Mouse (Mus musculus) liver, adult 2 months (tissue): Measurements from ENCODE around the gene Polr3c. TPM values are rescaled to one million over a fixed set of nuclear protein-coding genes. Genes with fewer than 3 reads are reported as not detected.

ENCODE experiments used
- DNase-seq: peaks from one replicate; pipeline ENCODE4 v3.0.0-alpha.2; 2011; ENCODE audit warnings: low read depth, low spot score; ENCODE audit errors: extremely low read depth
- H3K27ac ChIP-seq: fragments of 200-500 bp; replicated peaks from 2 replicates; pipeline ENCODE4 v1.5.1; 2012; ENCODE audit warnings: low read depth, mild to moderate bottlenecking, control low read depth, inconsistent platforms, low read length; ENCODE audit not compliant: insufficient read depth
- H3K27me3 ChIP-seq: fragments of 200-500 bp; 2 replicates; pipeline ENCODE4 v1.6.1; 2012; ENCODE audit warnings: mild to moderate bottlenecking, moderate library complexity, low read length, inconsistent platforms; ENCODE audit not compliant: control insufficient read depth, insufficient read depth
- H3K36me3 ChIP-seq: fragments of 200-500 bp; 2 replicates; pipeline ENCODE4 v1.6.1; 2012; ENCODE audit warnings: low read length, inconsistent platforms; ENCODE audit not compliant: control insufficient read depth, insufficient read depth
- H3K4me1 ChIP-seq: fragments of 200-500 bp; 2 replicates; pipeline ENCODE4 v1.6.1; 2011; ENCODE audit warnings: low read length; ENCODE audit not compliant: control insufficient read depth, insufficient read depth
- H3K4me3 ChIP-seq: fragments of 200-500 bp; 2 replicates; pipeline ENCODE4 v1.5.1; 2011; ENCODE audit warnings: low read depth, mild to moderate bottlenecking, control low read depth, low read length, moderate library complexity; ENCODE audit not compliant: insufficient read depth
- H3K79me2 ChIP-seq: fragments of 200-500 bp; 2 replicates; pipeline ENCODE4 v1.6.1; 2012; ENCODE audit warnings: inconsistent platforms, mild to moderate bottlenecking, low read length, moderate library complexity; ENCODE audit not compliant: control insufficient read depth, insufficient read depth
- H3K9ac ChIP-seq: fragments of 200-500 bp; 2 replicates; pipeline ENCODE4 v1.6.1; 2012; ENCODE audit warnings: low read depth, mild to moderate bottlenecking, control low read depth, inconsistent platforms, low read length
- CTCF ChIP-seq: fragments of 200-500 bp; IDR thresholded peaks from 2 replicates; pipeline ENCODE4 v1.5.1; 2011; ENCODE audit warnings: low read depth, low read length, control low read depth
- POLR2A ChIP-seq: fragments of 200-500 bp; IDR thresholded peaks from 2 replicates; pipeline ENCODE4 v1.6.1; 2011; ENCODE audit warnings: low read length, control low read depth; ENCODE audit not compliant: insufficient read depth; ENCODE audit errors: extremely low read depth
- WGBS: fragments of 180-500 bp; shearing (Covaris S2); methylation state at CpG from one replicate; pipeline ENCODE4 v1.1.7; 2018; 5-methylcytosine and 5-hydroxymethylcytosine counted together
- polyA plus RNA-seq: library from polyadenylated mRNA; depleted of rRNA; stranded (reverse); fragments of >200 nt; gene quantifications from 2 replicates; pipeline ENCODE4 v1.2.3, GENCODE M21; 2012
- total RNA-seq: library from RNA; depleted of rRNA; stranded (reverse); fragments of >200 nt; gene quantifications from 2 replicates; pipeline ENCODE4 v1.2.3, GENCODE M21; 2014

The Polr3c gene
- total and polyA plus RNA-seq, 2 experiments, result 6.5 to 19.1 TPM

DNA sequence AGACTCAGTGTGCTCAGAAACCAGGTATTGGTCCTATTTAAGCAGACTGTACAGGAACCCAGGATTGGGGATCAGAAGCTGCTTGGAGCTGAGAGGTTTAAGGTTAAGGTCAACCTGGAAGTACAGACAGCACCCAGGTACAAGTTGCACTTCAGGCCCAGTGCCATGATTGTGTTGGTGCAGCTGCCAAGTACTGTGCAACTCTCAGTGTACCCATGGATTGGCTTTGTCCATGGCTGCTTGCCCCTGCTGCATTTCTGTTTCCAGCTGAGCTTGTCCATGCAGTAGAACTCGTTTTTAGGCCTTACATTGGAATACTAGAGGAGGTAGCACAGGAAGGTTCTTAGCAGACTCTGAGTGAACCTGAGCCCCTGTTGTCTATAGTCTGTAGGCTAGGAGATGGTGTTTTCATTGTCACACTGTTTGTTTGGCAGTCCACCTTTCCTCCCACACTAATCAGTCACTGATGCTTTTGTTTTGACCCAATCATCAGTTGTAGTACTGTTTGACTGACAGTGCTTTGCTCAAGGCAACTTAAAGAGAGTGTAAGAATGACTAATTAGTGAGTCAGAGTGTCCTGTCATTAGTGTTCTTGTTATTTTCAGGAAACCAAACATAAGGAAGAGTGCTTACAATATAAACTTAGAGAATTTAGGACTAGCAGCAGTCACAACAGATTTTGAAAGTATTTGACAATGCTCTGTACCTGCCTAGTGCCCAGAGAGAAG is 9.7 kb upstream of the Polr3c start:
- Histone ChIP-seq H3K9ac (no peak overlapping the region), H3K4me1 (peaks cover 11% of the 10 kb centered on the region), H3K27me3 (no peaks in the 10 kb centered on the region), H3K27ac (peak overlapping the region; percentile 29), H3K79me2 (peaks cover 29% of the 10 kb centered on the region; the same call in 1 of the 2 replicates), H3K36me3 (no peaks in the 10 kb centered on the region), H3K4me3 (no peak overlapping the region)
- 3% methylated on average over 1 of the region's 1 CpGs for WGBS
- TF ChIP-seq POLR2A (no peak), CTCF (no peak)
- peak; percentile 93 for DNase-seq

DNA sequence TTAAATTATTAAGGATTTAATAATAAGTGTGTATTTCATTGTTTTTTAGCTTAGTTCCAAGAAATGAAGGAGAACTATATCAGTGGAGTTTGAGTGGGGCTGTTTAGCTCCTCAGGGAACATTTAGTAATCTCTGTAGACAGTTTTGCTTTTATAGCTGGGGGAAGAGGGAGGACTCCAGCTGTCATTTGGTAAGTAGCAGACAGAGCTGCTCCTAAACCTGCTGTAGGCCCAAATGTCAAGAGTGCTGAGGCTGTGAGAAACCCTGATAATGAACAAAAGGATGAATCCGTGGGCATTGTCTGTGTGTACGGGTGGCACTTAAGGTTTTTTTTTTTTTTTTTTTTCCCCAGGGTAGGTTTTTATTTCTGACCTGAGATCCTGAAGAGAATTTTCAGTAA is 7.8 kb upstream of the Polr3c start:
- DNase-seq, result no peak
- H3K27me3 ChIP-seq, result no peaks in the 10 kb centered on the region
- H3K79me2 ChIP-seq, result peaks cover 41% of the 10 kb centered on the region
- peaks cover 17% of the 10 kb centered on the region for H3K4me1 ChIP-seq
- no peak overlapping the region for H3K27ac ChIP-seq
- no peak overlapping the region for H3K4me3 ChIP-seq
- H3K9ac ChIP-seq, result no peak overlapping the region
- 81% methylated on average over 2 of the region's 2 CpGs for WGBS
- TF ChIP-seq CTCF (no peak), POLR2A (no peak)
- no peaks in the 10 kb centered on the region for H3K36me3 ChIP-seq

DNA sequence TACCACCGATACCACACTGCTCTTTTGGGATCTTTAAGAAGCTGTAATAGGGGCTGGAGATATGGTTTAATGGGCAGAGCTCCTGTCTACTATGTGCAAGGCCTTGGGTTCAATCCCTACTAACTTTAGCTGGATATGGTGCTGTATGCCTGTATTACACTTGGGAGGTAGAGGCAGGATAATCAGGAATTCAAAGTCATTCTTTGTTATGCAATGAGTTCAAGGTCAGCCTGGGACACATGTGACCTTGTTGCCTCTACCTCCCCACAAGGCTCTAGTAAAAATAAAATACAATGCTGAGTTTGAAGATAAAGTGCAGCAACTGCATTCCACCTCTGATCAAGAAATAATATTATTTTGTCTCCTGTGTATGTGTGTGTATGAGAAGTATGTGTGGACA is 6.6 kb upstream of the Polr3c start:
- Histone ChIP-seq H3K27ac (no peak overlapping the region), H3K79me2 (peaks cover 40% of the 10 kb centered on the region), H3K4me3 (no peak overlapping the region), H3K36me3 (no peaks in the 10 kb centered on the region), H3K9ac (no peak overlapping the region), H3K27me3 (no peaks in the 10 kb centered on the region), H3K4me1 (peaks cover 19% of the 10 kb centered on the region)
- WGBS, result 84% methylated on average over 1 of the region's 1 CpGs
- no peak for DNase-seq
- no peak for TF ChIP-seq POLR2A
- TF ChIP-seq CTCF, result no peak

DNA sequence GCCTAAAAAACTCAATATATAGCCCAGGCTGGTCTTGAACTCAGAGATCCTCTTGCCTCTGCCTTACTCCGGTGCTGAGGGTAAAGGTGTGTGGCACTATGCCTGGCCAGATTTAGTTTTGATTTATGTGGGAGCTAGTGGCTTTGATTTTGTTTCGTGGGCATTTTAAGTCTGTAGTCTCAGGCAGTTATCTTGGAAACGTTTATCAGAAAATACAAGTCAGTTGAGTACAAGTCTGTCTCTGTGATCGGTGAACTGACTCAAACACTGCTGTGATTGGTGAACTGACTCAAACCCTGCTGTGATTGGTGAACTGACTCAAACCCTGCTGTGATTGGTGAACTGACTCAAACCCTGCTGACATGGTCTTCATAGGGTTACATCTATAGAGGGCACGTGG is 3.4 kb upstream of the Polr3c start:
- DNase-seq, result no peak
- Histone ChIP-seq H3K4me3 (no peak overlapping the region), H3K4me1 (peaks cover 9% of the 10 kb centered on the region), H3K27ac (no peak overlapping the region; the same call in 1 of the 2 replicates), H3K9ac (no peak overlapping the region), H3K36me3 (no peaks in the 10 kb centered on the region), H3K79me2 (peaks cover 31% of the 10 kb centered on the region), H3K27me3 (no peaks in the 10 kb centered on the region)
- 53% methylated on average over 5 of the region's 5 CpGs for WGBS
- TF ChIP-seq CTCF, result no peak
- no peak for TF ChIP-seq POLR2A

DNA sequence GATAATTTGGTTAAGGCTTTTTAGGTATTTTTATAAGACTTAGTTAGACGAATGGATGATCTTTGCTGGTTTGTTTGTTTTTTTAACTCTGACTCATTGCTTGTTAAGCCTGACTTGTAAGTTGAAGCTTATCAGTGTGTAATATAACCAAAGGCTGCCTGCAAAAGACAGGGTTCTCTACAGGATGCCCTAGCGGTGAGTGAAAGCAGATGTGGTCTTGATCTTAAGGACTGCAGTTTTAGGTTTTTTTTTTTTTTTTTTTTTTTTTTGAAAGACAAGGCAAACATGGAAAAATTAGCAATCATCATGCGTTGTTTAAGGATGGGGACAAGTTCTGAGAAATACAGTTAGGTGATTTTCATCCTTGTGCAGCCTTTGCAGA is 2.0 kb upstream of the Polr3c start:
- Histone ChIP-seq H3K36me3 (no peaks in the 10 kb centered on the region), H3K27me3 (no peaks in the 10 kb centered on the region), H3K4me1 (peaks cover 9% of the 10 kb centered on the region), H3K4me3 (no peak overlapping the region), H3K9ac (no peak overlapping the region), H3K79me2 (peaks cover 31% of the 10 kb centered on the region), H3K27ac (no peak overlapping the region)
- TF ChIP-seq CTCF (no peak), POLR2A (no peak)
- no peak for DNase-seq
- 46% methylated on average over 3 of the region's 3 CpGs for WGBS

DNA sequence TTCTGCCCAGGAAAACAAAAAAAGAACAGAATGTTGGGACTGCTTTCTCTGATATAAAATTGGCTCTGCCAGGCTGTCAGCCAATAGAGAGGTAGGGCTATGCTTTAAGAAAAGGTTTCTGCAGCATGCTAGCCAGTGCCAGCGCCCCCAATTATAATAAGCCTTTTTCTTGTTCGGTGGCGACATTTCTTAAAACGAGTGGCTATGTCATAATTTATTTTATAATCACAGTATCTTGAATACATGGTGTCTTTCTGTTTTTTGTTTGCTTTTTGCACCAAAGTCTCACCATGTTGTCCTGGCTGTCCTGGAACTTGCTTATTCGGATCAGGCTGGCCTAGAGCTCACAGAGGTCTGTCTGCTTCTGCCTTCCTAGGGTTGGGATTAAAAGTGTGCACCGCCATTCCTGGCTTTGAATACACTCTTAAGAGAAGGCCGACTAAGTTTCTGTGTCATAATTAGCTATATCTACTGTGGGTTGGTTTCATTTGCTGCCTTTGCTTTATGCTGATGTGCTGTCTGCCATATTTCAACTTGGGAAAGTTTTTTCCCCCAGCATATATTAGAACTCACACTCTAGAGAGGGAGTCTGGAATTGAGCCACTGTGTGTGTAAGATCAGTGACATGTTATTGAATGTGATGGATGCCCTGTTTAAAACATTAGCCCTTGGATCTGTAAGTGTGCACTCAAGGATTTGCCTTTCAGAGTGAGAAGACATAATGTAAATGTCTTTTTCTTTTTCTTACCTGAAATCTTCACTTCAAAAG is 1.4 kb upstream of the Polr3c start:
- no peak for DNase-seq
- no peak for TF ChIP-seq POLR2A
- TF ChIP-seq CTCF, result no peak
- Histone ChIP-seq H3K9ac (peak overlapping the region; percentile 98; the same call in 1 of the 2 replicates), H3K79me2 (peaks cover 26% of the 10 kb centered on the region), H3K4me3 (peak overlapping the region; percentile 97), H3K27me3 (no peaks in the 10 kb centered on the region), H3K4me1 (peaks cover 9% of the 10 kb centered on the region), H3K36me3 (no peaks in the 10 kb centered on the region), H3K27ac (peak overlapping the region; percentile 87)
- 39% methylated on average over 7 of the region's 7 CpGs for WGBS
